Mouse (Mus musculus) stomach, postnatal 0 days (tissue): ENCODE measurements around the gene Gpr132.

Experiments
- CTCF ChIP-seq: IDR thresholded peaks from 2 replicates; pipeline ENCODE4 v1.5.1; 2016; ENCODE audit warnings: antibody characterized with exemption, low read depth, mild to moderate bottlenecking, moderate library complexity
- EP300 ChIP-seq: optimal IDR thresholded peaks from 2 replicates; pipeline ENCODE3; 2016; ENCODE audit warnings: antibody characterized with exemption

GRCm38 (mm10) chr12:112916698-112917400, 48.8 kb upstream of the Gpr132 start:
- TF ChIP-seq EP300 (no peak), CTCF (no peak)
